Mouse (Mus musculus) ES-CJ7 (cell line): ENCODE data around the gene Gm14085.
"Not testable (repeated sequence)": the region's sequence is repeated elsewhere in the genome, so short reads cannot be mapped to it uniquely, and the experiment has no call there.

ENCODE experiments used
- DNase-seq: peaks from one replicate; pipeline ENCODE4 v3.0.0; 2011; ENCODE audit warnings: low read depth, low spot score

The Gm14085 gene

DNA sequence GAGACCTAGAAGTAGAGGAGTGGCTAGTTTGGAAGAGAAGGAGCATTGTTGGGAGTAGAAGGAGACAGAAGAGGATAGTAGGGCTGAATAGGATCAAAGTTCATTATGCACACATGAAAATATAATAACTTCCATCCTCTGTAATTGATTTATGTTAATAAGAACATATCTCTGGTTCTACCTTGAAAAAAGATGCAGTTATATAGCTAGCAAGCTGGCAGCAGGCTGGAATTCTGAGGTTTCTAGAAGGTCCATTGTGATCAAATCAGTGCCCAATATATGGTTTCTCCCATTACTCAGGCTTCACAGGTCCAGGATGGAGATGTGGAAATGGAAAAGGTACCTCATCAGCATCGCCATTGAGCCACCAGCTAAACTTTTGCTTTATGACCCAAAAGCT lies at the start of gene Gm14085:
TSS of gene Gm14085 (plus strand) at position 301 of the 400 bp plus-strand sequence.
- no peak for DNase-seq

DNA sequence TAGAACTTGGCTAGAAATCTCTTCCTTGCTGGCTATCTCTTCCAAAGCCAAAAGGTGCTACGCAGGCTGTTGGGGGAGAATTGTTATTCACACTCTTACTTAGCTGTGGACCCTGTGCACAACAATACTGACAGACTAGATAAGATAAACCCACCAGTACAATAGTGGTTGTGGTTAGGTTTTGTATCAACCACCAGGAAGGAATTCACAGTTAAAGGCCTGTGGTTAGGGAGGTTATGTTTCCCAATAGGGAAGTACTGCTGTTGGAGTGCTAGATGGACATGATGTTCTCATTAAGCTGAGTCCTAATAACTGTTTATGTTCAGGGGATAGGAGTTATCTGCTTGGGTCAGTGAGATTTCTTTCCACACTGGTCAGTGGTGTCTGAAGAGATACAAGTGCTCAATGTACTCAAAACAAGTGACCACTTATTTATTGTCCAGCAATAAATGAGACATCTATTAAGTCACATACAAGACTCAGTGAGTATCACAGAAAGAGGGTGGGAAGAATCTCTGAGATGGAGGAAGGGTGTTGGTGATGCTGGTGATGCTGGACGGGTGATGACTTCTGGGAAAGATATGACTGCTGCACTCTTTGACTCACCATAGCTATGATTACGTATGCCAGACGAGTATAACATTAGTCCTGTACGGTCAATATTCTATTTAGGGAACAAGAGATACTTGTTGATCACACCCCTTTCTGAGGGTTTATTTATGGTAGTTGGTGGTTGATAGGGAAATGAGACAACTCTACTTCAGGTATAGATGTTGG lies 45.8 kb upstream of the Gm14085 start:
- not testable (repeated sequence) for DNase-seq

DNA sequence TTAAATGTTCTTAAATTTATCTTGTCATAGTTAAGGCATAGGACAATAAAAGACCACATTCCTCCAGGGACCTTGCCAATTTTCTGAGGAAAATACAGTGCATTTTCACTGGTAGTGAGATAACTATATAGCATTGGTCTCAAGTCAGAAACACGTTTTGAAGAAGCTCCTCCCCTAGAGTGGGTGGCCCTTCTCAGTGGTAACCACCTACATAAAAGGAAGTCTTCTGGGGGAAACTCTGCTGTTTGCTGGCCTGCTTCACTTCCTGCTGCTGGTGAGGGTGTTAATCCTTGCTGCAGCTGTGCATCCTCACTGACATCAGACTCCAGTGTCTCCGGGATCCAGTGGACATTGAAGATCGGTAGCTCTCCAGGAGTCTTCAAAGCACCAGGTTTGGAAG lies 44.2 kb upstream of the Gm14085 start:
- DNase-seq, result not testable (repeated sequence)

DNA sequence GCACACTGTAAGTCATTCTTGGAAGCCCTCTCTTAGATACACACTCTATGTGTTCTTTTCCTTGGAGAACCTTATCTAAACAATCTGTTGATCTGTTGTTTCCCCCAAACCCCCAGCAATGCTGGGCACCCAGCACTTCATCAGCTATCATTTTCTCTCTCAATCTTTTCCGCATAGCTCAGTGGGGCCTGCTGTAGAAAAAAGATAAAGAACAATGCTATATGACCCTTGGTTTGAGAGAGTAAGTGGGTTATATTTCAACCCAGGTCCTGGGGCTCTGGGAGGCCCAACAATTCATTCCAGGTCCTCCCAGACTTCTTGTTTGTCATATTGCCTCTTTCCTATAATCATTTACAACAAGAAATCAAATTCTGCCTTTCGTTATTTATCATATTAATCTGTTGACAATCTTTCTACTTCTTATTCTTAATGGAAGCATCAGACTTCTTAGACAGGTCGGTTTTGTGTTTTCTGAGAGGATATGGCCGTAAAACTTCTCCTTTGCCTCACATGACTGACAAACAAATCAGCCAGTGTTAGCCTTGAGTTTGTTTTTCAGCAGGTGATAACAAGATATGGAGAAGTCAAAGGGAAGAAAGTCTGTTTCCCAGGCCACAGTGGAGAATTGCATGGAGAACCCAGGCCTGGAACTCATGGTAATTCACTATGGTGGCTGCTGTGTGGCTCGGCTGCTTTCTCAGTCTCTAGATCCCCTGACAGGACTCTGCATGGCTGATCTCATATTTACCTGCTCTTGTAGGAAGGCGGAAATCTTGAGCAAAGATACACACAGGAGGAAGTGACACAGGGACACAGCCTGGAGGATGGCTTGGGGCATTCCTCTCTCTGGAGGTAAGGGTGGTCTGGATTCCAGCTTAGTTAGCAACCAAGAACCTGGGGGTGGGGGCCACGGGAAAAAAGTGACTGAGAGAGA lies 43.5 kb upstream of the Gm14085 start:
- DNase-seq, result no peak

DNA sequence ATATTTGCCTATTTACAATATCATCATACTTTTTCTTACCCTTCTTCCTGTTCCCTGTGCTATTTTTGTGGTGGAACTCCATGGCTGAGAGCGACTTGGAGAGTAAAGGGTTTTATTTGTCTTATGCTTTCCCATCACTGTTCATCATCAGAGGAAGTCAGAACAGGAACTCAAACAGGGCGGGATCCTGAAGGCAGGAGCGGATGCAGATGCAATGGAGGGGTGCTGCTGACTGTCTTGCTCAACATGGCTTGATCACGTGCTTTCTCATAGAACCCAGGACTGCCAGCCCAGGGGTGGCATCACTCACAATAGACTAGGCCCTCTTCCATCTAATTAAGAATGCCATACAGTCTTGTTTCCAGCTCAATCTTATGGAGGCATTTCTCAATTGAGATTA lies 34.4 kb upstream of the Gm14085 start:
- DNase-seq, result no peak

DNA sequence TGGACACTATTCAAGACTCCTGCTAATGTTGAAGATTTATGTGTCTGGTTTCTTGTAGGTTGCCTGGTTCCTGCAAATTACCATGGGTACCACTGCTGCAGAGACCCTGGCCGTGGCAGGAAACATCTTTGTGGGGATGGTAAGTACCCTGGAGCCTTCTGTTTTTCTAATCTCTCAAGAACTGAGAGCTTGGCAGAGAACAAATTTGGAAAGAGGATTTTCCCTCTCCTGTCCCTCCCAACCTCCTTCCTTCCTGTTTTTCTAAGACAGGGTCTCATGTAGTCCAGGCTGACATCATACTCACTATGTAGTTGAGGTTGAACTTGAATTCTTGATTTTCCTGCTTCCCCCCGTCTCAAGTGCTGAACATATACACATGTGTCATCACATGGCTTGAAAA lies 32.3 kb upstream of the Gm14085 start:
- no peak for DNase-seq

DNA sequence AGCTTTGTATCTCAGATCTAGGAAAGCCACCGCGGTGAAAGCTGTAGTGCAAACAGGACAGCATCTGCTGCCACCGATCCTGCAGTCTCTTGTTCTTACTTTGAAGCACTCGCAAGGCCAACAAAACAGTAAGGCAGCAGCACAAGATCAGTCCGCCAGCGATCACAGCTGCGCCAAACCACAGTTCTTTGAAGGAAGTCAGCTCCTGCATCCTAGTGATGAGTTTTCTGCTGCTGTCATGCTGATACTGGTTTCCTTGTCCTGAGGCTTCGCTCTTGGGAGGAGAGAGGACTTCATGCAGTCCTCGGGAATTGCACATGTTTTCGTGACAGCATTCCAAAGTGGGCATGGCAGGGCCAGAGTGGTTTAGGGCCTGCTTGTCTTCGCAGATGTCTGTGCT lies 17.8 kb upstream of the Gm14085 start:
- peak; percentile 5 for DNase-seq

DNA sequence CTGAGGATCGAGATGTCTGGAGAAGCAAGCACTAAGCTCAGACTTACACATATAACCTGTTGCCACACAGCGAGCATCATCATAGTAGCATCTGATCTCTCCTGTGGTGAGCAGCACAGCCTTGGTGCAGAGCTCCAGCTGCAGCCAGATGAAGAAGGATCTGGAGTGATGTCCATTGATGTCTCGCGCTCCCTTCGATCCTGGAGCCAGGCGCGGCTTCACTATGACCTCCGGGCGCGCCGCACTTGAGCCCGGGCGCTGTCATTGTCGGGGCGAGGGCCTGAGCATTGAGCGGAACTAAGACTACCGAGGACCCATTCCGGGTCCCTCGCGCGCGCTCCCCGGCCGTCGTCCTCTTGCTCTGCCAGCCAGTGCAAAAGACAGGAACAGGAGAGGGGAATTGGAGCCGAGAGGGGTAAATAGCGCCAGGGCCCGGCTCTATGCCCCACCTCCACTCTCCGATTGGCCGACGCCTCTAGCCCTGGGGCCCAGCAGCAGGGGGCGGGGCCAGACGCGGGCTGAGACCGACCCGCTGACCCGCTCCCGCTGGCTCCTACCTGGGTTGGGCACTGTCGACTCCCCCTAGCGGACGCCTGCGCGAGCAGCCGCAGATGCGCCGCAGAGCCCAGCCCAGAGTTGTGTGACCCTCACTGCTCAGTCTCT lies 17.3 kb upstream of the Gm14085 start:
- peak; percentile 92 for DNase-seq

DNA sequence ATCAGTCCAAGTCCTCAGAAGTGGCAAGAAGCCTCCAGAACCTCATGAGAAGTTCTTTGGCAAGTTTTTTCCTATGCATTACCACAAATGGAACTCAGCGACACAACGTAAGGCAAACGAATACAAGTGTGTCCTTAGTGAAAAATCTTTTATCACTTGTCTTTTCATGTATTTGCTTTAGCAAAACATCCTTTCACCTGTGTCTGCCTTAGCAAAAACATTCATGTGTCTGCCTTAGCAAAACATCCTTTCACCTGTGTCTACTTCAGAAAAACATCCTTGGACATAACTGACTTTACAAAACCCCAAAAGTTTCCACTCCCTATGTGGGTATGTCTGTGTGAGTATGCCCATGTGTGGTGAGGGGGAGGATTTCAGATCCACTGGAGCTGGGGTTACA lies 15.5 kb upstream of the Gm14085 start:
- DNase-seq, result no peak

DNA sequence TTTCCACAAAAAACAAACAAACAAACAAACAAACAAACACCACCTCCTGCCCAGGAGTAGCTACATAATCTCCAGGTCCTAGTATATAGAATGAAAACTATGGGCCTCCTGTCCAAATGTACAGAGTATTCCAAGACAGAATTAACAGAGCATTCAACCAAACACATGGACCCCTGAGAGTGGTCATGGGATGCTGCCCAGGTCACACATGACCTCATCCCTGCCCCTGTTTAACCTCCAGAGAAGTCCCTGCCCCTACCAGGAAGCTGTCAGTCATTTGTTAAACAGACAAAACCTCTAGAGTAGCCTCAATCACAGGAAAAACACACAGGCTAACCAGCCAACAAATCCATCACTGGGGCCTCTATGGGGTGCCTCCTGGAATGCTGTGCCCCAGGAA lies 8.2 kb upstream of the Gm14085 start:
- no peak for DNase-seq

DNA sequence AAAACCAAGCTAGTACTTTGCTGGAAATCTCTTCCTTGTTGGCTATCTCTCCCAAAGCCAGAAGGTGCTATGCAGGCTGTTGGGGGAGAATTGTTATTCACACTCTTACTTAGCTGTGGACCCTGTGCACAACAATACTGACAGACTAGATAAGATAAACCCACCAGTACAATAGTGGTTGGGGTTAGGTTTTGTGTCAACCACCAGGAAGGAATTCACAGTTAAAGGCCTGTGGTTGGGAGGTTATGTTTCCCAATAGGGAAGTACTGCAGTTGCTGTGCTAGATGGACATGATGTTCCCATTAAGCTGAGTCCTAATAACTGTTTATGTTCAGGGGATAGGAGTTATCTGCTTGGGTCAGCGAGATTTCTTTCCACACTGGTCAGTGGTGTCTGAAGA lies 954 bp upstream of the Gm14085 start:
- not testable (repeated sequence) for DNase-seq

DNA sequence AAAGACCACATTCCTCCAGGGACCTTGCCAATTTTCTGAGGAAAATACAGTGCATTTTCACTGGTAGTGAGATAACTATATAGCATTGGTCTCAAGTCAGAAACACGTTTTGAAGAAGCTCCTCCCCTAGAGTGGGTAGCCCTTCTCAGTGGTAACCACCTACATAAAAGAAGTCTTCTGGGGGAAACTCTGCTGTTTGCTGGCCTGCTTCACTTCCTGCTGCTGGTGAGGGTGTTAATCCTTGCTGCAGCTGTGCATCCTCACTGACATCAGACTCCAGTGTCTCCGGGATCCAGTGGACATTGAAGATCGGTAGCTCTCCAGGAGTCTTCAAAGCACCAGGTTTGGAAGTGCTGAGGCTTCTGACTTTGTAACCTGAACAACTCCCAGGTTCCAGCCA lies 913 bp downstream of the Gm14085 start:
- not testable (repeated sequence) for DNase-seq

DNA sequence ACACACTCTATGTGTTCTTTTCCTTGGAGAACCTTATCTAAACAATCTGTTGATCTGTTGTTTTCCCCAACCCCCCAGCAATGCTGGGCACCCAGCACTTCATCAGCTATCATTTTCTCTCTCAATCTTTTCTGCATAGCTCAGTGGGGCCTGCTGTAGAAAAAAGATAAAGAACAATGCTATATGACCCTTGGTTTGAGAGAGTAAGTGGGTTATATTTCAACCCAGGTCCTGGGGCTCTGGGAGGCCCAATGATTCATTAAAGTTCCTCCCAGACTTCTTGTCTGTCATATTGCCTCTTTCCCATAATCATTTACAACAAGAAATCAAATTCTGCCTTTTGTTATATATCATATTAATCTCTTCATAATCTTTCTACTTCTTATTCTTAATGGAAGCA lies 1.4 kb downstream of the Gm14085 start:
- not testable (repeated sequence) for DNase-seq

DNA sequence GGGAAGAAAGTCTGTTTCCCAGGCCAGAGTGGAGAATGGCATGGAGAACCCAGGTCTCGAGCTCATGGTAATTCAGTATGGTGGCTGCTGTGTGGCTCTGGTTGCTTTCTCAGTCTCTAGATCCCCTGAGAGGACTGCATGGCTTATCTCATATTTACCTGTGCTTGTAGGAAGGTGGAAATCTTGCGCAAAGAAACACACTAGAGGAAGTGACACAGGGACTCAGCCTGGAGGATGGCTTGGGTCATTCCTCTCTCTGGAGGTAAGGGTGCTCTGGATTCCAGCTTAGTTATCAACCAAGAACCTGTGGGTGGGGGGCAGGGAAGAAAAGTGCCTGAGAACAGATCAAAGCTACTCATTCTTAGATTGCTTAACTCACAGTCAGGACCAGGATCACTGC lies 1.9 kb downstream of the Gm14085 start:
- no peak for DNase-seq

DNA sequence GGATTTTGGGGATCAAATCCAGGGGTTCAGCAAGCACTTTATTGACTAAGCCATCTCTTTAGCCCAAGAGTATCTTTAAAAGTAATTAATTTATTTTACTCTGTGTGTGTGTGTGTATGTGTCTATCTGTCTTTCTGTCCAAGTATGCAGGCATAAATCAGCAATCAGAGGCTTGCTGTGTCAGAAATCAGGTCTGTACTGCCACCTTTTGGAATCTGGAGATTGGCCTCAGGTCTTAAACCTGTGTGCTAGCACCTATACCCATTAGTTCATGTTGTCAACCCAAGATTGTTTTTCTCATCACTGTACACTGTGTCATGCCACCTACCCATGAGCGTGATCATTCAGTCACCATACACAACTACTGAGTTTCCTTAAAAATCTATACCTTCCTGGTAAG lies 45.0 kb downstream of the Gm14085 start:
- not testable (repeated sequence) for DNase-seq

DNA sequence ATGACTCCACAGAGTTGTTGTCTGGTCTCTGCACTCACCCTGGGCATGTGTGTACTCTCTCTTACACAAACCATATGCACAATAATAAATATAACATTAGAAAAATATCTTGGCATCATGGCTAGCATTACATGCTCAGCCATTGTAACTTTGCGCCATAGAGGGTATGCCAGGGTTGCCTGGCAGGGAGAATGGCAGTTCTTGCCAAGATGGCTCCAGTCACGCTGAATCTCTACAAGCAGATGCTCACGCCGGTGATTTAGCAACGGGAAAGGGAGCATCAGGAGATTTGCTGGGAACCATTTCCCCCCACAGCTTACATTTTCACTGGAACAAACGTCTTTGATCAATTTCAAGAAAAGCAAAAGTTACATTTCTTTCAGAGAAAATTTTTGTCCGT lies 46.5 kb downstream of the Gm14085 start:
- DNase-seq, result no peak

DNA sequence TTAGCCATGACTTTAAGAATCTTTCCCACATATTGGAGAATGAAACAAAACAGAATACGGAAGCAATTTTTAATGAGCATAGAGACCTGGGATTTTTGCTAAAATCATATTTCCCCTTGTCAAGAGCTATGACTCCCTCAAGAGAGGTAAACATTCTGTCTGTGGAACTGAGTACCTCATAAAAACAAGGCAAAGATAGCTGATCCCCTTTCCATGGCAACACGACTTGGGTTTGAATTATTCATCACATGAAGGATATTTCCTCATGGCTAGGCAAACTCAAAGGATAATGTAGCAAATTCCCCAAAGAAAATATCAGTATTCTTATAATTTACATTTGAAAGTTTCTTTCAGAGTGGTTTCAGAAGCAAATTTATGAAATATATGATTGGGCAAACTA lies 47.0 kb downstream of the Gm14085 start:
- DNase-seq, result no peak

DNA sequence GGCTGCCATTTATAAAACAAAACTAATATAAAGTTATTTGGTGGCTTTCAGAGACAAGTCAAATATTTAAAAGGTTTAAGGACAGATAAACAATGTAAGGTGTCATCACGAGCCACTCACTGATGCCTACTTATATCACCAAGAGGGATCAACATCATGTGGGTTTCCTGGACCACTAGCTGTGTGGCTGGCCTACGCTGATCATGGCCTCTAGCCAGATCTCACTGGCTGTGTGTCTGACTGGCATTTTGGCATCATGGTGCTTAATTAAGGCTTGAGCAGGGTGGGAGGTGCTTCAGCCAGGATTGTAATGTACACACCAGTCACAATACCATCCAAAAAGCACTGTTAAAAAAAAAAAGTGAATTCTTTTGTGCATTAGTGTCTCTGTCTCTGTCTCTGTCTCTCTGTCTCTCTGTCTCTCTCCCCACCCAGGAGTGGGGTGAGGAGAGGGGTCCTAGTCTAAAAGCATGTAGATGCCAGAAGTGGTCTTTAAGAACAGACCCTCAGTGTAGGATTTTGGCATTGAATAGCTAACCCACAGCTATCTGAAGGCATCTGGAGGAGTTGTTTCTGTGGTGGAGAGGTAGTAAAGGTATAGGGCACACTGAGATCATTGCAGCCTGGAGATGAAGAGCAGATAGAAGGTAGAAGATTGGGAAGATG lies 47.5 kb downstream of the Gm14085 start:
- no peak for DNase-seq

DNA sequence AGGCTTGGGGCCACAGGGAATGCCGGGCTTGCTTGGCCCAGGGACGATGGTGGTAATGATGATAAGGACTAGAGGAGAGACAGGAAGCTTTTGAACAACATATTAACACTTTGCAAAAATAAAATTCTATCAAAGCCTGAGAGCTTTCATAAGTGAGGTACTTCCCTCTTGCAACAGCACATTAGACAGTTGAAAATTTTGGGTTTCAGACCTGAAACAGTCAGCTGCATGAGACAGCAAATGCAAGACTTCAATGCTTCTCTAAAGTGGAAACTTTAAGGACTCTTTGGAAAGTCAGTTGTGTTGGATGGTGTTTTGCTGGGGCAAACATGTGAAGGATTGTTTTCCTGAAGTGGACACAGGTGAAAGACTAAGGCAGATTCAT lies 48.1 kb downstream of the Gm14085 start:
- no peak for DNase-seq

DNA sequence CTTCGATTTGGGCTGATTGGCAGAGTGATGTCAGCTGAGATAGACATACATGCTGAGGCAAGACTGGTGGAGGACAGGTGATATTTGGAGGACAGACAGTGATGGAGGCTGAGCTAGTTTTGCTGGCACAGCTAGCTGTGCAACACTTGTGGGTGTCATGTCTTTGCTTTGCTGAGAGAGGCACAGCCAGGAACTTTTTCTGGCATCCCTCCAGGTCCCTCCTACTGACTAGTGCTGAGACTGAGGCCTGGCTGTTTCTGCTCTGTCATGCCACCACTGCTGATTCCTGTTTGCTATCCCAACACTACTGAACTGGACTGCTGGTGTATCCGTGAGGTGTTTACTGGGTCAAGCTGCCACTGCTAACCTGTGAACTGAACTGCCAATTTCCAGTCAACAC lies 48.6 kb downstream of the Gm14085 start:
- DNase-seq, result no peak

DNA sequence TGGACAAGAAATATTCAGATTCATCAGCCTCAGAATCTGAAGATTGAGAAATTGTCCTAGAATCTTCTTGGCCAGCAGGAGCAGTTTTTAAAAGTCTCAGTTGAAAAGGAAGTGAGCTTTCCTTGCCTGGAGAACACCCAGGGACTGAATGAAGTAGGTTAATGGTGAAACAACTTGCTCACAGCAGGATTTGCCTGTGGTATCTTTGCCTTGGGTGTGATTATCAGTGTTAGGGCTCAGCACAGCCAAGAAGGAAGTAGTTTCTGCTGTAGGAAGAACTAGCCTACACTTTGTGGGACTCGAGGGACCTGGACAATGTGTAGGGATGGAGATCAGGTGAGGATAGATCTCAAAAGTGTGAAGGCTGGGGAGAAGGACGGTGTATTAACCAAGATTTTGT lies 49.9 kb downstream of the Gm14085 start:
- DNase-seq, result no peak

DNA sequence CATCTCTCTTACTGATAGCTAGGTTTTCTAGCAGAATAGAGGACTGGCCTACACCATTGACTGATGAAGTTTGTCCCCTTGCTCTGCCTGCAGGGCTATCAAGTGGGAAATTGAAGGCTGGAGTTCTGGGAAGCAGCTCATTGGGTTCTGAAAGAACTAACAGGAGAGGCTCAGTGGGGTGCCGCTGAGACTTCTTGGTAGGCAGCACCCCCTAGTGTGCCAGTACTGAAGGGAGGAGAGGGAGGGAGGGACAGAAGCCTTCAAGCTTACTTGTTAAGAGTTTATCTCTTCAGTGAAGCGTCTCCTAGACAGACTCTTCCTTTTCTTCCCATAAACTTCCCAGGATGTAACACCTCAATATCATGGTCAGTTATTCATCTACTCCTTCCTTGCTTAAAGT lies 73.6 kb downstream of the Gm14085 start:
- peak; percentile 54 for DNase-seq
